Comparison of ENCODE assay signal across 7 mouse cellular contexts in the genomic region with DNA sequence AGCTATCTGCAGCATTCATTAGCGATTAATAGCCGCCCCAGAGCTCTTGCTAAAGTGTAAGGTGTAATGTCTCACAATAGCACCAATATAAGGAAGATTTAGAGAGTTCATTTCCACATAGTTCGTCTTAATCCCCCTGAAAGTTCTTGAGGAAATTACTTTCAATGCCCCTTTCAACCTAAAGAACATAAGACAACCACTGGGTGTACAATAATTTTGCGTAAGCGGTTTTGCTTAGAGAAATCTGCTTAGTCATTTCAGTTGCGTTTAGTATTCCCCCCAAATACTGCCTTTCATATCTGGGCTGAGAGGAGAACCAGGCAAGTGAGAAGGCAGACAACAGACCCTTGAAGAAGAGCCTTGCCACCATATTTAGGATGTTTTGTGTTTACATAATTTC. TPM values are rescaled to one million over a fixed set of nuclear protein-coding genes. Genes with fewer than 3 reads are reported as not detected.
DNase-seq lines count a peak whose midpoint lies in the region; ATAC-seq and TF ChIP-seq lines count a peak whose summit lies in the region.

No protein-coding gene starts in this region.

- H3K4me3 ChIP-seq in lung, postnatal 0 days (ENCODE audit: low read depth, low read length) = peak overlapping the region; percentile 100
- peak overlapping the region; percentile 95 for H3K4me3 ChIP-seq in embryonic facial prominence, embryonic 13.5 days
- H3K4me3 ChIP-seq in limb, embryonic 11.5 days (ENCODE audit: low read depth, low read length) = peak overlapping the region; percentile 99
- H3K4me3 ChIP-seq in stomach, embryonic 14.5 days (ENCODE audit: low read depth, low read length) = peak overlapping the region; percentile 90

- TF ChIP-seq EP300 in lung, postnatal 0 days (IDR thresholded peaks at IDR 0.05) = no peak

- H3K36me3 ChIP-seq in lung, postnatal 0 days (ENCODE audit: insufficient read depth, low read length) = no peaks in the 10 kb centered on the region
- H3K36me3 ChIP-seq in embryonic facial prominence, embryonic 13.5 days = no peaks in the 10 kb centered on the region
- H3K36me3 ChIP-seq in limb, embryonic 11.5 days (ENCODE audit: control insufficient read depth, insufficient read depth, low read length) = no peaks in the 10 kb centered on the region; the same call in 1 of the 2 replicates
- no peaks in the 10 kb centered on the region for H3K36me3 ChIP-seq in stomach, embryonic 14.5 days (ENCODE audit: control insufficient read depth, insufficient read depth, low read length)

- DNase-seq in lung, postnatal 0 days (ENCODE audit: low spot score) = peak; percentile 34
- DNase-seq in lung, postnatal 25 days (ENCODE audit: low spot score) = no peak
- no peak for DNase-seq in limb, embryonic 11.5 days (ENCODE audit: low spot score)
- no peak for DNase-seq in T-cell, adult 2 months (ENCODE audit: low spot score)
- no peak for DNase-seq in left cerebral cortex, postnatal 25 days (ENCODE audit: low spot score in 2 of 2)

- peaks cover 11% of the 10 kb centered on the region; the same call in 1 of the 2 replicates for H3K4me1 ChIP-seq in lung, postnatal 0 days (ENCODE audit: insufficient read depth, low read depth, low read length)
- peaks cover 25% of the 10 kb centered on the region for H3K4me1 ChIP-seq in embryonic facial prominence, embryonic 13.5 days
- peaks cover 9% of the 10 kb centered on the region for H3K4me1 ChIP-seq in limb, embryonic 11.5 days (ENCODE audit: control insufficient read depth, insufficient read depth, low read length)
- 0 out of 2 replicates have a peak, but pooled peaks cover 11% of the 10 kb centered on the region for H3K4me1 ChIP-seq in stomach, embryonic 14.5 days (ENCODE audit: control insufficient read depth, insufficient read depth, low read length)

- H3K9ac ChIP-seq in lung, postnatal 0 days (replicated peaks; ENCODE audit: low read depth) = peak overlapping the region; percentile 100
- H3K9ac ChIP-seq in embryonic facial prominence, embryonic 13.5 days = peak overlapping the region; percentile 92
- H3K9ac ChIP-seq in limb, embryonic 11.5 days (ENCODE audit: low read length) = peak overlapping the region; percentile 92
- H3K9ac ChIP-seq in stomach, embryonic 14.5 days (replicated peaks; ENCODE audit: low read depth, low read length) = peak overlapping the region; percentile 66

- no peak for TF ChIP-seq CTCF in lung, postnatal 0 days (IDR thresholded peaks at IDR 0.05)

- H3K27me3 ChIP-seq in lung, postnatal 0 days (replicated peaks; ENCODE audit: insufficient read depth, low read length) = no peaks in the 10 kb centered on the region
- H3K27me3 ChIP-seq in embryonic facial prominence, embryonic 13.5 days = no peaks in the 10 kb centered on the region
- H3K27me3 ChIP-seq in limb, embryonic 11.5 days (ENCODE audit: control insufficient read depth, insufficient read depth, low read length) = no peaks in the 10 kb centered on the region
- no peaks in the 10 kb centered on the region for H3K27me3 ChIP-seq in stomach, embryonic 14.5 days (ENCODE audit: control insufficient read depth, insufficient read depth, low read length)

- no peaks in the 10 kb centered on the region for H3K9me3 ChIP-seq in lung, postnatal 0 days (ENCODE audit: low read length)
- no peaks in the 10 kb centered on the region for H3K9me3 ChIP-seq in embryonic facial prominence, embryonic 13.5 days
- no peaks in the 10 kb centered on the region for H3K9me3 ChIP-seq in limb, embryonic 11.5 days (ENCODE audit: control insufficient read depth, low read length)
- no peaks in the 10 kb centered on the region for H3K9me3 ChIP-seq in stomach, embryonic 14.5 days (ENCODE audit: control insufficient read depth, low read depth, low read length)

- intact Hi-C loops in left cerebral cortex, postnatal 25 days (cut with DNase I) = loop anchor here (5.0 kb wide), 1 partner anchor 94 kb away; no protein-coding TSS in a partner anchor

- H3K27ac ChIP-seq in lung, postnatal 0 days (ENCODE audit: low read length) = peak overlapping the region; percentile 99
- H3K27ac ChIP-seq in embryonic facial prominence, embryonic 13.5 days = peak overlapping the region; percentile 97
- H3K27ac ChIP-seq in limb, embryonic 11.5 days (replicated peaks; ENCODE audit: low read depth, low read length) = peak overlapping the region; percentile 87
- peak overlapping the region; percentile 97 for H3K27ac ChIP-seq in stomach, embryonic 14.5 days (ENCODE audit: low read length)

- no peak for ATAC-seq in lung, postnatal 0 days
- ATAC-seq in embryonic facial prominence, embryonic 13.5 days (ENCODE audit: insufficient number of reproducible peaks, insufficient read depth, low FRiP score, low TSS enrichment, low read depth) = no peak
- ATAC-seq in limb, embryonic 11.5 days (ENCODE audit: insufficient number of reproducible peaks, low FRiP score, low TSS enrichment, low read depth) = no peak
- no peak for ATAC-seq in stomach, embryonic 14.5 days (ENCODE audit: insufficient number of reproducible peaks, insufficient read depth, low FRiP score, low read depth)

- H3K4me2 ChIP-seq in lung, postnatal 0 days (replicated peaks; ENCODE audit: low read depth, low read length) = peak overlapping the region; percentile 80
- H3K4me2 ChIP-seq in embryonic facial prominence, embryonic 13.5 days = peak overlapping the region; percentile 67
- peak overlapping the region; percentile 80 for H3K4me2 ChIP-seq in limb, embryonic 11.5 days (ENCODE audit: low read depth, severe bottlenecking)
- peak overlapping the region; percentile 74 for H3K4me2 ChIP-seq in stomach, embryonic 14.5 days (replicated peaks; ENCODE audit: low read depth, low read length)

- 24% methylated on average over 6 of the region's 6 CpGs for WGBS in lung, postnatal 0 days
- WGBS in embryonic facial prominence, embryonic 13.5 days = 35% methylated on average over 6 of the region's 6 CpGs
- WGBS in limb, embryonic 11.5 days = 37% methylated on average over 6 of the region's 6 CpGs
- 32% methylated on average over 6 of the region's 6 CpGs for WGBS in stomach, embryonic 14.5 days

RNA-seq across cellular contexts. Expression of a gene that starts 1.2 kb away (rescaled TPM):
- polyA plus RNA-seq in lung, postnatal 0 days (2015; fragmentation: Nextera tagmentation; extraction: Ambion mirVana) = 63.7 and 67.7 TPM in 2 replicates
- polyA plus RNA-seq in embryonic facial prominence, embryonic 13.5 days (2015; fragmentation: Nextera tagmentation; extraction: Ambion mirVana) = 106 and 129 TPM in 2 replicates
- polyA plus RNA-seq in limb, embryonic 11.5 days (2014; fragmentation: Nextera tagmentation; extraction: Ambion mirVana) = 143 and 157 TPM in 2 replicates
- 175 and 182 TPM in 2 replicates for polyA plus RNA-seq in stomach, embryonic 14.5 days (2014; fragmentation: Nextera tagmentation; extraction: Ambion mirVana)
- total RNA-seq in left cerebral cortex, postnatal 25 days (2021) = 100 to 1,000 TPM; 525 to 539 TPM

RNA-seq across cellular contexts. Expression of a gene that starts 49.0 kb away (rescaled TPM):
- 18.9 and 20.7 TPM in 2 replicates for polyA plus RNA-seq in lung, postnatal 0 days (2015; fragmentation: Nextera tagmentation; extraction: Ambion mirVana)
- 27.0 and 27.7 TPM in 2 replicates for polyA plus RNA-seq in embryonic facial prominence, embryonic 13.5 days (2015; fragmentation: Nextera tagmentation; extraction: Ambion mirVana)
- 40.2 and 43.8 TPM in 2 replicates for polyA plus RNA-seq in limb, embryonic 11.5 days (2014; fragmentation: Nextera tagmentation; extraction: Ambion mirVana)
- 22.6 and 24.8 TPM in 2 replicates for polyA plus RNA-seq in stomach, embryonic 14.5 days (2014; fragmentation: Nextera tagmentation; extraction: Ambion mirVana)
- 10 to 100 TPM; 18.6 to 19.5 TPM for total RNA-seq in left cerebral cortex, postnatal 25 days (2021)
